Mouse (Mus musculus): Measurements from ENCODE around the gene Fcer2a.

Fcer2a gene

GRCm38 (mm10) chr8:3694121-3694520 is at the start of gene Fcer2a:
Gene Fcer2a (minus strand): TSS chr8:3694175.
- DNase-seq (ENCODE audit: low spot score in 2 of 2), result no peak

GRCm38 (mm10) chr8:3736947-3737346 is 43.0 kb upstream of the Fcer2a start:
- no peak for DNase-seq (ENCODE audit: low spot score in 2 of 2)

- DNase-seq (ENCODE audit: low spot score in 2 of 2), result no peak
Observed at GRCm38 (mm10) chr8:3735599-3735998, 41.6 kb upstream of the Fcer2a start.

- no peak for DNase-seq (ENCODE audit: low spot score in 2 of 2)
Observed at GRCm38 (mm10) chr8:3734084-3734483, 40.1 kb upstream of the Fcer2a start.

GRCm38 (mm10) chr8:3721041-3721440 is 27.1 kb upstream of the Fcer2a start:
- DNase-seq (ENCODE audit: low spot score in 2 of 2), result no peak

- DNase-seq (ENCODE audit: low spot score in 2 of 2), result no peak
Observed at GRCm38 (mm10) chr8:3720551-3720950, 26.6 kb upstream of the Fcer2a start, which contains the start of gene Clec4g. Gene Clec4g (minus strand): TSS chr8:3720651.

GRCm38 (mm10) chr8:3718559-3718958 is 24.6 kb upstream of the Fcer2a start:
- DNase-seq (ENCODE audit: low spot score in 2 of 2), result peak; percentile 71 to 87

GRCm38 (mm10) chr8:3717321-3717954 is 23.5 kb upstream of the Fcer2a start:
- no peak for DNase-seq (ENCODE audit: low spot score in 2 of 2)

GRCm38 (mm10) chr8:3711646-3712045 is 17.7 kb upstream of the Fcer2a start:
- no peak for DNase-seq (ENCODE audit: low spot score in 2 of 2)

GRCm38 (mm10) chr8:3710312-3710711 is 16.3 kb upstream of the Fcer2a start:
- no peak for DNase-seq (ENCODE audit: low spot score in 2 of 2)

- DNase-seq (ENCODE audit: low spot score in 2 of 2), result no peak
Observed at GRCm38 (mm10) chr8:3707611-3708010, 13.6 kb upstream of the Fcer2a start.

- DNase-seq (ENCODE audit: low spot score in 2 of 2), result peak in 1 of 2 experiments; percentile 31
Observed at GRCm38 (mm10) chr8:3705711-3706110, 11.7 kb upstream of the Fcer2a start.

GRCm38 (mm10) chr8:3701491-3701890 is 7.5 kb upstream of the Fcer2a start:
- peak in 1 of 2 experiments; percentile 43 for DNase-seq (ENCODE audit: low spot score in 2 of 2)

- no peak for DNase-seq (ENCODE audit: low spot score in 2 of 2)
Observed at GRCm38 (mm10) chr8:3690774-3691173, 3.2 kb downstream of the Fcer2a start.

GRCm38 (mm10) chr8:3687537-3687936 is 6.4 kb downstream of the Fcer2a start:
- no peak for DNase-seq (ENCODE audit: low spot score in 2 of 2)

- no peak for DNase-seq (ENCODE audit: low spot score in 2 of 2)
Observed at GRCm38 (mm10) chr8:3685422-3685821, 8.6 kb downstream of the Fcer2a start.

- DNase-seq (ENCODE audit: low spot score in 2 of 2), result no peak
Observed at GRCm38 (mm10) chr8:3684530-3684929, 9.4 kb downstream of the Fcer2a start.

GRCm38 (mm10) chr8:3683408-3684176 is 10.4 kb downstream of the Fcer2a start:
- no peak for DNase-seq (ENCODE audit: low spot score in 2 of 2)

- no peak for DNase-seq (ENCODE audit: low spot score in 2 of 2)
Observed at GRCm38 (mm10) chr8:3682435-3682834, 11.5 kb downstream of the Fcer2a start.

- DNase-seq (ENCODE audit: low spot score in 2 of 2), result no peak
Observed at GRCm38 (mm10) chr8:3679656-3680055, 14.3 kb downstream of the Fcer2a start.

- DNase-seq (ENCODE audit: low spot score in 2 of 2), result no peak
Observed at GRCm38 (mm10) chr8:3679236-3679635, 14.7 kb downstream of the Fcer2a start.

- no peak for DNase-seq (ENCODE audit: low spot score in 2 of 2)
Observed at GRCm38 (mm10) chr8:3678831-3679230, 15.1 kb downstream of the Fcer2a start.

- DNase-seq (ENCODE audit: low spot score in 2 of 2), result no peak
Observed at GRCm38 (mm10) chr8:3676993-3677579, 16.9 kb downstream of the Fcer2a start.
